Mouse (Mus musculus) midbrain, embryonic 14.5 days (tissue): Measurements from ENCODE around the gene Cyp2t4. TPM values are rescaled to one million over a fixed set of nuclear protein-coding genes. Genes with fewer than 3 reads are reported as not detected.

Experiments
- ATAC-seq: fragments of 200-750 bp; cut with Nextera tagmentation; 2 replicates; pipeline ENCODE4 v1.8.0; 2017; ENCODE audit warnings: moderate number of reproducible peaks, moderate library complexity; ENCODE audit not compliant: low FRiP score, low TSS enrichment
- DNase-seq: peaks from one replicate; pipeline ENCODE4 v3.0.0-alpha.2; 2015
- H3K27ac ChIP-seq: fragments of 300-500 bp; sonication (generic); replicated peaks from 2 replicates; pipeline ENCODE4 v1.5.1; 2014; ENCODE audit warnings: mild to moderate bottlenecking, low read depth, low read length, moderate library complexity
- H3K27me3 ChIP-seq: fragments of 300-500 bp; sonication (generic); 2 replicates; pipeline ENCODE4 v1.6.1; 2014; ENCODE audit warnings: low read length, control low read depth, mixed read lengths; ENCODE audit not compliant: control insufficient read depth, insufficient read depth
- H3K36me3 ChIP-seq: fragments of 300-500 bp; sonication (generic); 2 replicates; pipeline ENCODE4 v1.6.1; 2014; ENCODE audit warnings: low read length, control low read depth; ENCODE audit not compliant: control insufficient read depth, insufficient read depth
- H3K4me1 ChIP-seq: fragments of 300-500 bp; sonication (generic); 2 replicates; pipeline ENCODE4 v1.6.1; 2014; ENCODE audit warnings: mild to moderate bottlenecking, antibody characterized with exemption, low read length, control low read depth; ENCODE audit not compliant: control insufficient read depth, insufficient read depth
- H3K4me2 ChIP-seq: fragments of 300-500 bp; sonication (generic); 2 replicates; pipeline ENCODE4 v1.6.1; 2014; ENCODE audit warnings: mild to moderate bottlenecking, low read length, moderate library complexity
- H3K4me3 ChIP-seq: fragments of 300-500 bp; sonication (generic); replicated peaks from 2 replicates; pipeline ENCODE4 v1.5.1; 2014; ENCODE audit warnings: low read depth, low read length
- H3K9ac ChIP-seq: fragments of 300-500 bp; sonication (generic); replicated peaks from 2 replicates; pipeline ENCODE4 v1.6.1; 2014; ENCODE audit warnings: mild to moderate bottlenecking, low read length, moderate library complexity
- H3K9me3 ChIP-seq: fragments of 300-500 bp; sonication (generic); 2 replicates; pipeline ENCODE4 v1.6.1; 2016; ENCODE audit warnings: low read length, control low read depth, mixed read lengths; ENCODE audit not compliant: control insufficient read depth
- WGBS: fragments of 180-500 bp; shearing (Covaris S2); extraction: QIAGEN DNeasy Blood & Tissue Kit; methylation state at CpG from one replicate; pipeline ENCODE4 v1.1.7; 2014; 5-methylcytosine and 5-hydroxymethylcytosine counted together
- polyA plus RNA-seq: library from polyadenylated mRNA; unstranded; fragments of >200 nt; fragmentation: Nextera tagmentation; extraction: Ambion mirVana; gene quantifications from 2 replicates; pipeline ENCODE4 v1.2.1, GENCODE M21; 2014

Gene Cyp2t4
- polyA plus RNA-seq, 1 experiment from 2014 or later: 0.18 TPM

GRCm38 (mm10) chr7:27184964-27185363 is 31.4 kb downstream of the Cyp2t4 start:
- Histone ChIP-seq H3K9ac (no peak overlapping the region), H3K36me3 (peaks cover 59% of the 10 kb centered on the region), H3K4me1 (peaks cover 3% of the 10 kb centered on the region; the same call in 1 of the 2 replicates), H3K27ac (no peak overlapping the region), H3K4me3 (no peak overlapping the region), H3K9me3 (no peaks in the 10 kb centered on the region), H3K4me2 (no peak overlapping the region), H3K27me3 (no peaks in the 10 kb centered on the region)
- ATAC-seq (no peak), DNase-seq (peak; percentile 32)
- 76% methylated on average over 3 of the region's 3 CpGs for WGBS

GRCm38 (mm10) chr7:27185986-27186385 is 32.5 kb downstream of the Cyp2t4 start:
- Histone ChIP-seq H3K4me1 (no peaks in the 10 kb centered on the region), H3K4me3 (no peak overlapping the region), H3K36me3 (peaks cover 69% of the 10 kb centered on the region), H3K9ac (no peak overlapping the region), H3K9me3 (no peaks in the 10 kb centered on the region), H3K27ac (no peak overlapping the region), H3K4me2 (no peak overlapping the region), H3K27me3 (no peaks in the 10 kb centered on the region)
- no peak for DNase-seq
- ATAC-seq: no peak
- WGBS: 93% methylated on average over 5 of the region's 5 CpGs

GRCm38 (mm10) chr7:27189271-27189931 is 35.9 kb downstream of the Cyp2t4 start:
- Histone ChIP-seq H3K27me3 (no peaks in the 10 kb centered on the region), H3K9me3 (no peaks in the 10 kb centered on the region), H3K27ac (no peak overlapping the region), H3K36me3 (peaks cover 95% of the 10 kb centered on the region), H3K4me1 (peaks cover 7% of the 10 kb centered on the region), H3K9ac (no peak overlapping the region), H3K4me3 (no peak overlapping the region), H3K4me2 (no peak overlapping the region)
- no peak for DNase-seq
- WGBS: 95% methylated on average over 10 of the region's 10 CpGs
- no peak for ATAC-seq

- WGBS: 94% methylated on average over 5 of the region's 5 CpGs
- H3K27me3 ChIP-seq: no peaks in the 10 kb centered on the region
- no peak overlapping the region for H3K9ac ChIP-seq
- H3K4me3 ChIP-seq: no peak overlapping the region
- no peaks in the 10 kb centered on the region for H3K9me3 ChIP-seq
- DNase-seq (no peak), ATAC-seq (no peak)
- H3K4me1 ChIP-seq: peaks cover 18% of the 10 kb centered on the region
- no peak overlapping the region for H3K27ac ChIP-seq
- no peak overlapping the region for H3K4me2 ChIP-seq
- H3K36me3 ChIP-seq: peaks cover 66% of the 10 kb centered on the region
Measured at GRCm38 (mm10) chr7:27192434-27192833, 38.9 kb downstream of the Cyp2t4 start.

GRCm38 (mm10) chr7:27193731-27194130 is 40.2 kb downstream of the Cyp2t4 start:
- Histone ChIP-seq H3K9ac (peak overlapping the region; percentile 9; the same call in 1 of the 2 replicates), H3K27me3 (no peaks in the 10 kb centered on the region), H3K4me1 (peaks cover 18% of the 10 kb centered on the region), H3K4me2 (peak overlapping the region; percentile 79; the same call in 1 of the 2 replicates), H3K27ac (no peak overlapping the region), H3K4me3 (no peak overlapping the region), H3K9me3 (no peaks in the 10 kb centered on the region), H3K36me3 (peaks cover 53% of the 10 kb centered on the region)
- ATAC-seq (no peak), DNase-seq (no peak)
- WGBS: 90% methylated on average over 4 of the region's 4 CpGs

GRCm38 (mm10) chr7:27195681-27196611 is 42.4 kb downstream of the Cyp2t4 start, which contains the start of the genes BC024978 and Snrpa:
Gene BC024978 (plus strand): TSS chr7:27195781.
Gene Snrpa (minus strand): TSS chr7:27196271.
- DNase-seq (peak; percentile 97), ATAC-seq (peak; percentile 98)
- WGBS: under 1% methylated on average over 64 of the region's 64 CpGs
- Histone ChIP-seq H3K4me3 (peak within 1 kb of the TSS; percentile 85), H3K27me3 (no peaks in the 10 kb centered on the region), H3K4me2 (peak within 1 kb of the TSS; percentile 79), H3K27ac (peak within 1 kb of the TSS; percentile 94), H3K4me1 (peaks cover 18% of the 10 kb centered on the region), H3K9me3 (no peaks in the 10 kb centered on the region), H3K9ac (peak within 1 kb of the TSS; percentile 73), H3K36me3 (peaks cover 31% of the 10 kb centered on the region)

- H3K27ac ChIP-seq: no peak overlapping the region
- H3K4me3 ChIP-seq: no peak overlapping the region
- peaks cover 21% of the 10 kb centered on the region for H3K36me3 ChIP-seq
- H3K9me3 ChIP-seq: no peaks in the 10 kb centered on the region
- no peak for DNase-seq
- no peak overlapping the region for H3K9ac ChIP-seq
- H3K4me1 ChIP-seq: peaks cover 18% of the 10 kb centered on the region
- no peak for ATAC-seq
- WGBS: 87% methylated on average over 3 of the region's 3 CpGs
- no peak overlapping the region for H3K4me2 ChIP-seq
- no peaks in the 10 kb centered on the region for H3K27me3 ChIP-seq
Measured at GRCm38 (mm10) chr7:27197136-27197535, 43.6 kb downstream of the Cyp2t4 start.

GRCm38 (mm10) chr7:27197634-27198033 is 44.1 kb downstream of the Cyp2t4 start:
- Histone ChIP-seq H3K9ac (no peak overlapping the region), H3K4me1 (peaks cover 18% of the 10 kb centered on the region), H3K4me2 (no peak overlapping the region), H3K4me3 (no peak overlapping the region), H3K27ac (no peak overlapping the region), H3K9me3 (no peaks in the 10 kb centered on the region), H3K36me3 (peaks cover 21% of the 10 kb centered on the region), H3K27me3 (no peaks in the 10 kb centered on the region)
- ATAC-seq (no peak), DNase-seq (no peak)
- 95% methylated on average over 8 of the region's 8 CpGs for WGBS
